Mouse (Mus musculus) brain, embryonic 14.5 days (tissue): ENCODE measurements around the gene Pfn2.

ENCODE experiments used
- CTCF ChIP-seq: fragments of 200-500 bp; IDR thresholded peaks from 2 replicates; pipeline ENCODE4 v1.5.1; 2012; ENCODE audit warnings: inconsistent platforms, mild to moderate bottlenecking, moderate library complexity, borderline replicate concordance; ENCODE audit not compliant: insufficient read depth, insufficient read length; ENCODE audit errors: extremely low read depth
- POLR2A ChIP-seq: fragments of 200-500 bp; IDR thresholded peaks from 2 replicates; pipeline ENCODE4 v1.6.1; 2012; ENCODE audit warnings: mild to moderate bottlenecking, inconsistent platforms, borderline replicate concordance; ENCODE audit not compliant: poor library complexity, insufficient read depth, insufficient read length, severe bottlenecking; ENCODE audit errors: extremely low read depth

GRCm38 (mm10) chr3:57836911-57837310 is 11.0 kb downstream of the Pfn2 start:
- TF ChIP-seq CTCF (no peak), POLR2A (no peak)
